Mouse (Mus musculus) gonadal fat pad, adult 2 months (tissue): ENCODE results near the gene Oxct1. TPM values are rescaled to one million over a fixed set of nuclear protein-coding genes. Genes with fewer than 3 reads are reported as not detected.

Experiments used
- DNase-seq: peaks from one replicate; pipeline ENCODE4 v3.0.0-alpha.2; 2012; ENCODE audit warnings: low read depth
- polyA plus RNA-seq: library from polyadenylated mRNA; depleted of rRNA; stranded (reverse); fragments of >200 nt; gene quantifications from 2 replicates; pipeline ENCODE4 v1.2.3, GENCODE M21; 2012; rRNA removed

Gene Oxct1
- polyA plus RNA-seq, 1 experiment: 43.9 TPM

- DNase-seq: no peak
Observed at GRCm38 (mm10) chr15:4105498-4105897, 79.3 kb downstream of the Oxct1 start.

- DNase-seq: no peak
Observed at GRCm38 (mm10) chr15:4119962-4120361, 93.8 kb downstream of the Oxct1 start.

- no peak for DNase-seq
Observed at GRCm38 (mm10) chr15:4124648-4125047, 98.5 kb downstream of the Oxct1 start.

- no peak for DNase-seq
Observed at GRCm38 (mm10) chr15:4138524-4138923, 112.3 kb downstream of the Oxct1 start.

GRCm38 (mm10) chr15:4139516-4139915 is 113.3 kb downstream of the Oxct1 start:
- DNase-seq: no peak

- DNase-seq: no peak
Observed at GRCm38 (mm10) chr15:4145352-4145751, 119.2 kb downstream of the Oxct1 start.

GRCm38 (mm10) chr15:4147700-4148099 is 121.5 kb downstream of the Oxct1 start:
- no peak for DNase-seq

- DNase-seq: no peak
Observed at GRCm38 (mm10) chr15:4148649-4149389, 122.6 kb downstream of the Oxct1 start.

GRCm38 (mm10) chr15:4154646-4155045 is 128.5 kb downstream of the Oxct1 start:
- DNase-seq: no peak

GRCm38 (mm10) chr15:4167946-4168345 is 141.8 kb downstream of the Oxct1 start:
- no peak for DNase-seq

- no peak for DNase-seq
Observed at GRCm38 (mm10) chr15:4171600-4171999, 145.4 kb downstream of the Oxct1 start.

GRCm38 (mm10) chr15:4197913-4198312 is 171.7 kb downstream of the Oxct1 start:
- DNase-seq: no peak

Other genes starting within 250 kb of the Oxct1 start
- gene Fbxo4, start 46.8 kb upstream of the Oxct1 start, polyA plus RNA-seq: 20.6 and 24.6 TPM in 2 replicates
- 22.2 and 23.1 TPM in 2 replicates for gene AW549877, start 30.6 kb upstream of the Oxct1 start, polyA plus RNA-seq